Mouse (Mus musculus): Measurements from ENCODE around the gene Clhc1.

Clhc1 gene

GRCm38 (mm10) chr11:29609756-29610468 is 62.2 kb downstream of the Clhc1 start:
- no peak for DNase-seq (ENCODE audit: low read depth, low spot score)
- H3K27me3 ChIP-seq (ENCODE audit: control insufficient read depth, insufficient read depth, low read length, poor library complexity, severe bottlenecking): no peaks in the 10 kb centered on the region
- no peaks in the 10 kb centered on the region for H3K36me3 ChIP-seq (ENCODE audit: control insufficient read depth, insufficient read depth, low read length, poor library complexity, severe bottlenecking)

DNA sequence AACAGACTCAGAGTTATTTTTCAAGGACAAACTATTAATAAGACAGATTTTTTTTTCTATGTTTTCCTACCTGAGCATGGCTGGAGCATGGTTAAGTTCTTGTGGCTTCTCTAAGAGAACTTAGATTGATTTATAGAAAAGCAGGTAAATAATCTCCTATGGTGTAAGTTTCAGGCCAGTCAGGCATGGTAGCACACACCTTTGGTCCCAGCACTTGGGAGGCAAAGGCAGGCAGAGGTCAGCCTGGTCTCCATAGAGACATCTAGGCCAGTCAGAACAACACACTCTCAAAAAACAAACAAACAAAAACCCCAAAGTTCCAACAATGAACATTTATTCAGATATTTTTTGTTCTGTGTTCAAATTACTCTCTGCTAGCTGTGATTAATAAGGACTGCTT is 64.3 kb downstream of the Clhc1 start:
- Histone ChIP-seq H3K36me3 (ENCODE audit: control insufficient read depth, insufficient read depth, low read length, poor library complexity, severe bottlenecking) (no peaks in the 10 kb centered on the region), H3K27me3 (ENCODE audit: control insufficient read depth, insufficient read depth, low read length, poor library complexity, severe bottlenecking) (no peaks in the 10 kb centered on the region)
- DNase-seq (ENCODE audit: low read depth, low spot score): no peak

GRCm38 (mm10) chr11:29613185-29613735 is 65.5 kb downstream of the Clhc1 start:
- no peaks in the 10 kb centered on the region for H3K36me3 ChIP-seq (ENCODE audit: control insufficient read depth, insufficient read depth, low read length, poor library complexity, severe bottlenecking)
- DNase-seq (ENCODE audit: low read depth, low spot score): no peak
- H3K27me3 ChIP-seq (ENCODE audit: control insufficient read depth, insufficient read depth, low read length, poor library complexity, severe bottlenecking): no peaks in the 10 kb centered on the region

GRCm38 (mm10) chr11:29614217-29614924 is 66.6 kb downstream of the Clhc1 start:
- DNase-seq (ENCODE audit: low read depth, low spot score): no peak
- Histone ChIP-seq H3K27me3 (ENCODE audit: control insufficient read depth, insufficient read depth, low read length, poor library complexity, severe bottlenecking) (no peaks in the 10 kb centered on the region), H3K36me3 (ENCODE audit: control insufficient read depth, insufficient read depth, low read length, poor library complexity, severe bottlenecking) (no peaks in the 10 kb centered on the region)

GRCm38 (mm10) chr11:29622030-29622790 is 74.5 kb downstream of the Clhc1 start:
- no peaks in the 10 kb centered on the region for H3K36me3 ChIP-seq (ENCODE audit: control insufficient read depth, insufficient read depth, low read length, poor library complexity, severe bottlenecking)
- no peaks in the 10 kb centered on the region for H3K27me3 ChIP-seq (ENCODE audit: control insufficient read depth, insufficient read depth, low read length, poor library complexity, severe bottlenecking)
- DNase-seq (ENCODE audit: low read depth, low spot score): no peak

- H3K27me3 ChIP-seq (ENCODE audit: control insufficient read depth, insufficient read depth, low read length, poor library complexity, severe bottlenecking): no peaks in the 10 kb centered on the region
- DNase-seq (ENCODE audit: low read depth, low spot score): no peak
- H3K36me3 ChIP-seq (ENCODE audit: control insufficient read depth, insufficient read depth, low read length, poor library complexity, severe bottlenecking): no peaks in the 10 kb centered on the region
Observed at GRCm38 (mm10) chr11:29623327-29623726, 75.6 kb downstream of the Clhc1 start.

DNA sequence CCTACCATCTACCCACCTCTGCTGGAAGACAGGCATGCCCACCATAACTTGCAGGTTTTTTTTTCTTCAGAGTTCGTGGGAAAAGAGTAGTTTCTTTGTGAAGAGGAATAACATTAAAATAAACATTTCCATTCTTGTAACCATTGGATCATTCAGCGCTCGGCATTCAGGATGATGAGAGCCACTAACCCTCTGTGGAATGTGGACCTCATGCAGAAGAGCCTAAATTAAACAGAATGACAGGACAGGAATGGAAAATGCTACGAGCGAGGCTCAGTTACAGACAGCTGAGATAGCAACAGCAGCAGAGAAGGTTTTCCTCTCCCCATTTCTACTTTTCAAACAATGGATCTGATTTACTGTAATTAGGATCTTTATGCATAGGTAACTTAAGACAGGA is 78.8 kb downstream of the Clhc1 start:
- Histone ChIP-seq H3K27me3 (ENCODE audit: control insufficient read depth, insufficient read depth, low read length, poor library complexity, severe bottlenecking) (no peaks in the 10 kb centered on the region), H3K36me3 (ENCODE audit: control insufficient read depth, insufficient read depth, low read length, poor library complexity, severe bottlenecking) (no peaks in the 10 kb centered on the region)
- no peak for DNase-seq (ENCODE audit: low read depth, low spot score)

DNA sequence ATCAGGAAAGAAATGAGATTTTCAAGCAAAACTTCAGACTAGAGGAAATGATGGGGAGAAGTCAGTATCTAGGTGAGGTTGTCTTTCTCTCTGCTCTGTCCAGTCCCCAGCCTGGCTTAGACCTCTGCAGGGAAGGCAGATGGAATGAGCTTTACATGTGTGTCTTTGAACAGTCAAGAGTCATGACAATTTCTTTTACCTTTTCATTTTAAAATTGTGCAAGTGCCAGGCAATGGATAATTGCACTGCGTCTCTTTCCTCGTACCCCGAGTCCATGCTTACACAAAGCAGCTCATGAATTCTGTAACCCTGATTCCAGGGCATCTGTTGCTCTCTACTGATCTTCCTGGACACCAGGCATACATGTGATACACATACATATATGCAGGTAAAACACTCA is 80.0 kb downstream of the Clhc1 start:
- H3K36me3 ChIP-seq (ENCODE audit: control insufficient read depth, insufficient read depth, low read length, poor library complexity, severe bottlenecking): no peaks in the 10 kb centered on the region

More for the DNA sequence above, 80.0 kb downstream of the Clhc1 start:
- no peak for DNase-seq (ENCODE audit: low read depth, low spot score)
- H3K27me3 ChIP-seq (ENCODE audit: control insufficient read depth, insufficient read depth, low read length, poor library complexity, severe bottlenecking): no peaks in the 10 kb centered on the region

Data from splenic B cell, adult 2 months (primary cell).